Mouse (Mus musculus) olfactory bulb, adult 2 months (tissue): ENCODE results near the gene Abca1.

Source experiments
- CTCF ChIP-seq: fragments of 200-500 bp; IDR thresholded peaks from 2 replicates; pipeline ENCODE4 v1.5.1; 2012; ENCODE audit warnings: low read depth, mild to moderate bottlenecking, low read length, moderate library complexity; ENCODE audit not compliant: insufficient read depth
- POLR2A ChIP-seq: fragments of 200-500 bp; IDR thresholded peaks from 2 replicates; pipeline ENCODE4 v1.6.1; 2012; ENCODE audit warnings: mild to moderate bottlenecking, low read depth, low read length, moderate library complexity; ENCODE audit not compliant: insufficient read depth

GRCm38 (mm10) chr4:53000154-53000553, 159.5 kb downstream of the Abca1 start:
- TF ChIP-seq CTCF (no peak), POLR2A (no peak)
